Mouse (Mus musculus) limb, embryonic 13.5 days (tissue): ENCODE data around the gene Rnf10. TPM values are rescaled to one million over a fixed set of nuclear protein-coding genes. Genes with fewer than 3 reads are reported as not detected.

Source experiments
- ATAC-seq: fragments of 200-750 bp; cut with Nextera tagmentation; 2 replicates; pipeline ENCODE4 v1.8.0; 2017; ENCODE audit warnings: low read depth, moderate number of reproducible peaks, moderate TSS enrichment; ENCODE audit not compliant: low FRiP score
- H3K27ac ChIP-seq: fragments of 300-500 bp; sonication (generic); 2 replicates; pipeline ENCODE4 v1.5.1; 2015; ENCODE audit warnings: inconsistent platforms, mild to moderate bottlenecking, moderate library complexity
- H3K27me3 ChIP-seq: fragments of 300-500 bp; sonication (generic); 2 replicates; pipeline ENCODE4 v1.6.1; 2015; ENCODE audit warnings: mild to moderate bottlenecking, inconsistent platforms
- H3K36me3 ChIP-seq: fragments of 300-500 bp; sonication (generic); 2 replicates; pipeline ENCODE4 v1.6.1; 2015; ENCODE audit warnings: inconsistent platforms, mild to moderate bottlenecking, moderate library complexity
- H3K4me1 ChIP-seq: fragments of 300-500 bp; sonication (generic); 2 replicates; pipeline ENCODE4 v1.6.1; 2015; ENCODE audit warnings: inconsistent platforms
- H3K4me2 ChIP-seq: fragments of 300-500 bp; sonication (generic); replicated peaks from 2 replicates; pipeline ENCODE4 v1.6.1; 2015; ENCODE audit warnings: inconsistent platforms, mild to moderate bottlenecking, moderate library complexity
- H3K4me3 ChIP-seq: fragments of 300-500 bp; sonication (generic); 2 replicates; pipeline ENCODE4 v1.5.1; 2015; ENCODE audit warnings: moderate library complexity, mild to moderate bottlenecking, inconsistent platforms
- H3K9ac ChIP-seq: fragments of 300-500 bp; sonication (generic); 2 replicates; pipeline ENCODE4 v1.6.1; 2015; ENCODE audit warnings: mild to moderate bottlenecking, inconsistent platforms
- H3K9me3 ChIP-seq: fragments of 300-500 bp; sonication (generic); 2 replicates; pipeline ENCODE4 v1.6.1; 2016; ENCODE audit warnings: inconsistent platforms
- WGBS: fragments of 180-500 bp; shearing (Covaris S2); methylation state at CpG from one replicate; pipeline ENCODE4 v1.1.7; 2015; 5-methylcytosine and 5-hydroxymethylcytosine counted together
- polyA plus RNA-seq: library from polyadenylated mRNA; unstranded; fragments of >200 nt; fragmentation: Nextera tagmentation; extraction: Ambion mirVana; gene quantifications from 2 replicates; pipeline ENCODE4 v1.2.1, GENCODE M21; 2015

Rnf10 gene
- polyA plus RNA-seq, 1 experiment from 2014 or later: 141 TPM

DNA sequence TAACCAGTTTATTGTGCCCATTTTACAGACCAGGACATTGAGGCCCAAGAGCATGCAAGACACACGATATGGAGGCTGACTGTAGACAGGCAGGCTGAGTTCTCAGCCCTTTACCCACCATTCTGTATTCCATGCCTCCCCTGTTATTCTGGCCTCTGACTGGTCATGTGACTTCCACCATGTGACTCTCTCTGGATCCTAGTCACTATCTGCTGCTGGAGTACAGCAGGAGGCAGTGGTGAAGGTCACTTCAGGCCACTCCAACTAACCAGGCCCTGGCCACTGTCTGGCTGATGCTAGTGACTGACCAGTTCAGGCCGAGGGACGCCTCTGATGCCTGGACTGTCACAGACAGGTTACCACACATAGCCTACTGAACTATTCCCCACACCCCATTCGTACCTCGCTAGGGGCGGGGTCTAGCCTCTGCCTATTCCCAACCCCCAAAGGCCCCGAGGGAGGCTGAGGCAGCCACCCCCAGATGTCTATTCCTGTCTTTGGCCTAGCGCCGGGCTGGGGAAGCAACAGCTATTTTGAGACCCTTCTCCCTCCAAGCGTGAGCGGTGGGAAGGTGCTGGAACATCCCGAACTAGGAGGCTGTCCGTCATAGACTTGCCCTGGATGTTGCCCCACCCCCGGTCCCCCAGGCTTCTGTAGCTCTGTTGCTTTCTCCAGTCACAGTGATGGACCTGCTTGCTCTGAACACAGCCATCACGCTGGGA, 41.7 kb downstream of the Rnf10 start:
- no peaks in the 10 kb centered on the region for H3K9me3 ChIP-seq
- peaks cover 17% of the 10 kb centered on the region for H3K27me3 ChIP-seq
- no peak overlapping the region for H3K4me3 ChIP-seq
- H3K4me1 ChIP-seq: peaks cover 17% of the 10 kb centered on the region
- ATAC-seq: no peak
- no peak overlapping the region; the same call in 1 of the 2 replicates for H3K9ac ChIP-seq
- H3K36me3 ChIP-seq: no peaks in the 10 kb centered on the region
- H3K27ac ChIP-seq: no peak overlapping the region; the same call in 1 of the 2 replicates
- H3K4me2 ChIP-seq: no peak overlapping the region; the same call in 1 of the 2 replicates
- WGBS: 55% methylated on average over 15 of the region's 15 CpGs

DNA sequence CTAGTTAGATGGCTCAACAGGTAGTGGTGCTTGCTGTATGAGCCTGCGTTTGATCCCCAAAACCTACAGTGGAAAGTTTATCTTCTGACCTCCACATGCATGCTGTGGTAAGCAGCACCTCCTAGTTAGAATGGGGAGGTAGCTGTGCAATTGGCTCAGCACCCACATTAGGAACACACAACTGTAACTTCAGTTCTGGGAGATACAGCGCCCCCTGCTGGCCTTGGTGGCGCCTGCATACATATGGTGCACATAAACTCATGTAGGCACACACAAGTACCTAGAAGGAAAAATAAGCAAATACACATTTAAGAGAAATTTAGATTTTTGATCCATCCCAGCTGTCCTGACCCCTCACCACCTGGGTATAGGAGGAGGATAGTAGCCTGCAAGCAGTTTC, 50.2 kb downstream of the Rnf10 start:
- no peak overlapping the region for H3K4me2 ChIP-seq
- 76% methylated on average over 3 of the region's 3 CpGs for WGBS
- ATAC-seq: no peak

GRCm38 (mm10) chr5:115220931-115221640, 51.6 kb downstream of the Rnf10 start:
- ATAC-seq: peak; percentile 64; the same call in 1 of the 2 replicates
- H3K9me3 ChIP-seq: no peaks in the 10 kb centered on the region
- H3K36me3 ChIP-seq: no peaks in the 10 kb centered on the region
- no peak overlapping the region for H3K27ac ChIP-seq
- peaks cover 19% of the 10 kb centered on the region for H3K4me1 ChIP-seq
- H3K4me3 ChIP-seq: no peak overlapping the region
- no peak overlapping the region for H3K4me2 ChIP-seq
- H3K27me3 ChIP-seq: peaks cover 5% of the 10 kb centered on the region; the same call in 1 of the 2 replicates
- H3K9ac ChIP-seq: peak overlapping the region; percentile 31; the same call in 1 of the 2 replicates
- WGBS: 33% methylated on average over 13 of the region's 13 CpGs

More for the DNA sequence above, 50.2 kb downstream of the Rnf10 start:
- H3K9me3 ChIP-seq: no peaks in the 10 kb centered on the region
- no peak overlapping the region for H3K4me3 ChIP-seq
- no peak overlapping the region for H3K27ac ChIP-seq
- peaks cover 19% of the 10 kb centered on the region for H3K4me1 ChIP-seq
- no peaks in the 10 kb centered on the region for H3K36me3 ChIP-seq
- H3K27me3 ChIP-seq: no peaks in the 10 kb centered on the region
- no peak overlapping the region for H3K9ac ChIP-seq

- no peak for ATAC-seq
- Histone ChIP-seq H3K9me3 (no peaks in the 10 kb centered on the region), H3K36me3 (no peaks in the 10 kb centered on the region), H3K27ac (no peak overlapping the region), H3K4me1 (peaks cover 18% of the 10 kb centered on the region), H3K27me3 (peaks cover 17% of the 10 kb centered on the region; the same call in 1 of the 2 replicates), H3K4me3 (no peak overlapping the region), H3K4me2 (no peak overlapping the region), H3K9ac (no peak overlapping the region)
- 91% methylated on average over 12 of the region's 12 CpGs for WGBS
Observed at GRCm38 (mm10) chr5:115217998-115218397, 54.7 kb downstream of the Rnf10 start.

DNA sequence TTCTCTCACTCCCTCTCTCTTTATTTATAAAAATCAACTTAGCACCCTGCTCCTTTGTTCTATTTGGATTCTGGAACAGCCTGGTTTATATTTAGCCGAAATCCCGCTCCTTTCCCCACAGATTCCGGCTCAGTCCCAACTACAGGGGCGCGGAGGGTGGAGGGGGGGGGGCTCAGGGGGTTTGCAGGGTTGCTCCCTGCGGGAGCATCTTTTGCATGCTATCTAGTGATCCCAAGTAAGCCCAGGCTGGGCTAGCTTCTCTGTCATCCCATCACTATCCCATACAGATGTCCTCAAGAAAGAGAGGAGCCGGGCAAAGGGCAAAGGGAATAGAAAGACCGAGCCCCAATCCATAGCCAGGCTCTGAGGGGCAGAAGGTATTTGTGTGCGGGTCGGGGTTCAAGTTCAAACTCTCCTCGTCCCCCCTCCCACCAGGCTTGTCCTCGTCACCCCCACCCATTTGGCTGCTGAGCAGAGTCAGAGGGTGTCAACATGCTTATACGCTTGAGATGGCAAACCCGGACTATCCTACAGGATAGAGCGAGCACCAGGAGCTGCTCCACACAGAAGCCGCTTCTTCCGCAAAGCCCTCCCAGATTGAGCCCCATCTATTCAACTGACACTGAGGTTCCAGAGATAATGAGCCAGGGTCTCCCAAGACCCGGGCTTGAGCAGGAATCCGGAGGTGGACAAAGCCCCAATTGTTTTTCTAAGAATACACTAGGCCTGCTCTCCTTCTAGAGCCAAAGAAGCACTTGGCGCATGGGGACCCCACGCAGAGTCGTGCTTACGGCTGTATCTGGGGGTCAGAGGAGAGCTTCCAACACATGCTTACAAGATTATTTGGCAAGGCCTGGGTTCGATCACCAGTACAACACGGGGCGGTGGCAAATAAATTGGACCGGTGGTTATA, 57.2 kb downstream of the Rnf10 start:
- Histone ChIP-seq H3K9ac (peak overlapping the region; percentile 64), H3K36me3 (no peaks in the 10 kb centered on the region), H3K4me3 (peak overlapping the region; percentile 48), H3K27me3 (peaks cover 17% of the 10 kb centered on the region; the same call in 1 of the 2 replicates), H3K9me3 (no peaks in the 10 kb centered on the region), H3K4me2 (peak overlapping the region; percentile 69), H3K4me1 (peaks cover 10% of the 10 kb centered on the region), H3K27ac (no peak overlapping the region)
- WGBS: 24% methylated on average over 27 of the region's 27 CpGs
- ATAC-seq: peak; percentile 17; the same call in 1 of the 2 replicates

GRCm38 (mm10) chr5:115214864-115215263, 57.8 kb downstream of the Rnf10 start:
- peak overlapping the region; percentile 64 for H3K9ac ChIP-seq
- peak overlapping the region; percentile 69 for H3K4me2 ChIP-seq
- peak; percentile 69 for ATAC-seq
- no peaks in the 10 kb centered on the region for H3K36me3 ChIP-seq
- H3K27me3 ChIP-seq: peaks cover 17% of the 10 kb centered on the region; the same call in 1 of the 2 replicates
- peaks cover 10% of the 10 kb centered on the region for H3K4me1 ChIP-seq
- H3K9me3 ChIP-seq: no peaks in the 10 kb centered on the region
- WGBS: under 1% methylated on average over 17 of the region's 17 CpGs
- peak overlapping the region; percentile 48 for H3K4me3 ChIP-seq
- H3K27ac ChIP-seq: no peak overlapping the region

DNA sequence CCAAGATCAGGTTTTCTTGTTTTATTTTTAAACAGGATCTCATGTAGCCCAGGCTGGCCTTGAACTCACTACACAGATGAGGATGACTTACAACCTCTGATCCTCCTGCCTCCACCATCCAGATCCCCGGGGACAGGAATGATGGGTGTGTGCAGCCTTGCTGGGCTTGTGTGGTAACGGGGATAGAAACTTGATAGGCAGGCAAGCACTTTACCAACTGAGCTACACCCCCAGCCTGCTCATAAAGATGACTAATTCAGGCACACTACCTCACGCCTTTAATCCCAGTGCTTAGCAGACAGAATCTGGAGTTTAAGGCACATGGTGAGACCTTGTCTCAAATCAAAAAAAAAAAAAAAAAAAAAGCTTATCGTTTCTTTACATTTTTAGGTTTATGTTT, 59.8 kb downstream of the Rnf10 start:
- Histone ChIP-seq H3K9me3 (no peaks in the 10 kb centered on the region), H3K27ac (no peak overlapping the region), H3K9ac (no peak overlapping the region), H3K27me3 (peaks cover 17% of the 10 kb centered on the region; the same call in 1 of the 2 replicates), H3K4me2 (no peak overlapping the region), H3K4me1 (peaks cover 15% of the 10 kb centered on the region), H3K36me3 (no peaks in the 10 kb centered on the region), H3K4me3 (no peak overlapping the region)
- ATAC-seq: no peak
- WGBS: 43% methylated on average over 4 of the region's 4 CpGs

- no peak overlapping the region for H3K4me3 ChIP-seq
- H3K9me3 ChIP-seq: no peaks in the 10 kb centered on the region
- H3K27me3 ChIP-seq: peaks cover 17% of the 10 kb centered on the region; the same call in 1 of the 2 replicates
- no peaks in the 10 kb centered on the region for H3K36me3 ChIP-seq
- no peak overlapping the region for H3K4me2 ChIP-seq
- peaks cover 15% of the 10 kb centered on the region for H3K4me1 ChIP-seq
- WGBS: 81% methylated on average over 9 of the region's 9 CpGs
- no peak overlapping the region for H3K27ac ChIP-seq
- no peak for ATAC-seq
- H3K9ac ChIP-seq: no peak overlapping the region
Observed at GRCm38 (mm10) chr5:115212451-115212850, 60.2 kb downstream of the Rnf10 start.

DNA sequence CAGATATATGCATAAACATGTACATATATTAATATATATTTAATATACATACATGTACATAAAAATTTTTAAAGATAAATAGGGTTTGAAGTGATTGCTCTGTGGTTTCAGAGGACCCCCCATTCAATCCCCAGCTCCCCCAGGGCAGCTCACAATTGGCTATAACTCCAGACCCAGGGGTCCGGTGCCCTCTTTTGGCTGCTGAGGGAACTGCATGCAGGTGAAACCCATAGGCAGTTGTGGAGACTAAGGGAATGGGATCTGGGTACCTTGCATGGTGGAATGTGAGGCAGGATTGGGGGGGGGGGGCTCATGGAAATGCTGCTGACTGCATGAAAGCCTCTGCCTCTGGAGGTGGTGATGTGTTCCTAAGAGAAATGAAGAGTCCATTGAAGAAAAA, 62.3 kb downstream of the Rnf10 start:
- peaks cover 9% of the 10 kb centered on the region for H3K4me1 ChIP-seq
- H3K27me3 ChIP-seq: peaks cover 11% of the 10 kb centered on the region
- 11% methylated on average over 1 of the region's 1 CpGs for WGBS
- H3K36me3 ChIP-seq: no peaks in the 10 kb centered on the region
- H3K27ac ChIP-seq: no peak overlapping the region
- no peak for ATAC-seq
- no peak overlapping the region for H3K4me2 ChIP-seq
- H3K9ac ChIP-seq: no peak overlapping the region
- no peaks in the 10 kb centered on the region for H3K9me3 ChIP-seq
- H3K4me3 ChIP-seq: no peak overlapping the region

GRCm38 (mm10) chr5:115208601-115209000, 64.1 kb downstream of the Rnf10 start:
- peaks cover 21% of the 10 kb centered on the region for H3K4me1 ChIP-seq
- ATAC-seq: no peak
- H3K27ac ChIP-seq: no peak overlapping the region
- no peaks in the 10 kb centered on the region for H3K9me3 ChIP-seq
- H3K4me2 ChIP-seq: no peak overlapping the region
- no peak overlapping the region for H3K4me3 ChIP-seq
- H3K36me3 ChIP-seq: no peaks in the 10 kb centered on the region
- H3K9ac ChIP-seq: no peak overlapping the region
- WGBS: 53% methylated on average over 5 of the region's 5 CpGs
- peaks cover 16% of the 10 kb centered on the region; the same call in 1 of the 2 replicates for H3K27me3 ChIP-seq

DNA sequence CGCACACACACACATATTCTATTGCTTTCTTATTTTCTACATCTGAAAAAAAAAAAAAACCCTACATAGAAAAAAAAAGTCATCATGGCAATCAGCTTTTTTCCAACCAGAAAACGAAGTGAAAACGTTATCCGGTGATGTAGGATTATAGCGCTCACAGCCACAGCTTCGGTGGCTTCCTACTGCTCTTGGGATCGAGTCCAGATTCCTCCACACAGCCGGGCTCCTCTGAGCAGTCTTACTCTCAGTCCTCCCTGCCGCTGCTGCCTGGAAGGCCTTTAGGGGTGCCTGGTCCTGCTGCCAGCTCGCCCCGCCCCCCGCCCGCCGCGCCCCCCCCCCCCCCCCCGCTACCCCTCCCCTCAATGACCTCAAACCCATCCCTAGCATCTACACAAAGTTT, 64.8 kb downstream of the Rnf10 start:
- 9% methylated on average over 12 of the region's 16 CpGs for WGBS
- H3K4me1 ChIP-seq: peaks cover 21% of the 10 kb centered on the region
- no peak for ATAC-seq
- H3K4me2 ChIP-seq: 0 out of 2 replicates have a peak overlapping the region, but pooled peaks have one; percentile 9
- no peak overlapping the region for H3K4me3 ChIP-seq
- peaks cover 18% of the 10 kb centered on the region; the same call in 1 of the 2 replicates for H3K27me3 ChIP-seq
- H3K9ac ChIP-seq: no peak overlapping the region
- H3K36me3 ChIP-seq: no peaks in the 10 kb centered on the region
- no peaks in the 10 kb centered on the region for H3K9me3 ChIP-seq
- H3K27ac ChIP-seq: no peak overlapping the region
